Mouse (Mus musculus) liver, embryonic 14 days (tissue): ENCODE measurements around the gene Bclaf1. TPM values are rescaled to one million over a fixed set of nuclear protein-coding genes. Genes with fewer than 3 reads are reported as not detected.

ENCODE experiments used
- polyA plus RNA-seq: library from polyadenylated mRNA; depleted of rRNA; stranded (reverse); fragments of >200 nt; gene quantifications from 2 replicates; pipeline ENCODE4 v1.2.3, GENCODE M21; 2012; rRNA removed

Bclaf1 gene
- 42.5 and 45.0 TPM in 2 replicates for polyA plus RNA-seq

DNA sequence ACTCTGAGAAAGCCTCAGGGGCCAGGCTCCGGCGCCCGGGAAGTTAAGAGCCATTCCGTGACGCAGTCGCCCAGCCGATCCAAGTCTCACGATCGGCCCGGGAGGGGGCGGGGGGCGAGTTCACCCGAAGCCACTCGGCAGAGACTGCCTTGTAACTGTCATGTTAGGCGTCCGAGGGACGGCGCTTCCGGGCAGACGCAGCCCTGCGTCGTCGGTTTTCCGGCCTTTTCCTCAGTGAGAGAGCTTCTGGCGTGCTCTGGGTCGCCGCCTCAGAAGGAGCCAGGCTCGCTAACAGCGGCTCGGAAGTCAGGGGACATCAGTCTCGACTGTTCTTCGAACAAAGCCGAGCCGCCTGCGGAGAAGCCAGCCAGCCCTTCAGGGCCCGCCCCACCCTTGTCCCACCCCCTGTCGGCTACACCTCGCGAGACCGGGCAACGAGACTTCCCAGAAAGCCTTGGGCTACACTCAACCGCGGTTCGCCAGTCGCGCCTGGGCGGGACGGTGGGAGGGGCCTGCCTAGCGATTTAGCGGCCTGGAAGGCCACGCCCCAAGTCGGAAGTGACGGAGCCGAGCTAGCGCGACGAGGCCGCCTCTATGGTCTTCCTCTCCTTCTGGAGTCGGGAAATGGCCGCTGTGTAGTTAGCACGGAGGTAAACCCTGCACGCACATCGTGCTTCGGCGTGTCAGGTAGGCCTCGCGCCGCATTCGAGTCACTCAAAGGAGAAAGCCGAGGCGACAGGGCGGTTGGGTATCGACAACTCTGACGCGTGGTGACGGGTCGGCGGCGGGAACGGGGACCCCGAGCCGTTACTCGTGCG lies at the start of gene Bclaf1:
Bclaf1 (plus strand) TSS at position 552 of the 818 bp plus-strand sequence.

DNA sequence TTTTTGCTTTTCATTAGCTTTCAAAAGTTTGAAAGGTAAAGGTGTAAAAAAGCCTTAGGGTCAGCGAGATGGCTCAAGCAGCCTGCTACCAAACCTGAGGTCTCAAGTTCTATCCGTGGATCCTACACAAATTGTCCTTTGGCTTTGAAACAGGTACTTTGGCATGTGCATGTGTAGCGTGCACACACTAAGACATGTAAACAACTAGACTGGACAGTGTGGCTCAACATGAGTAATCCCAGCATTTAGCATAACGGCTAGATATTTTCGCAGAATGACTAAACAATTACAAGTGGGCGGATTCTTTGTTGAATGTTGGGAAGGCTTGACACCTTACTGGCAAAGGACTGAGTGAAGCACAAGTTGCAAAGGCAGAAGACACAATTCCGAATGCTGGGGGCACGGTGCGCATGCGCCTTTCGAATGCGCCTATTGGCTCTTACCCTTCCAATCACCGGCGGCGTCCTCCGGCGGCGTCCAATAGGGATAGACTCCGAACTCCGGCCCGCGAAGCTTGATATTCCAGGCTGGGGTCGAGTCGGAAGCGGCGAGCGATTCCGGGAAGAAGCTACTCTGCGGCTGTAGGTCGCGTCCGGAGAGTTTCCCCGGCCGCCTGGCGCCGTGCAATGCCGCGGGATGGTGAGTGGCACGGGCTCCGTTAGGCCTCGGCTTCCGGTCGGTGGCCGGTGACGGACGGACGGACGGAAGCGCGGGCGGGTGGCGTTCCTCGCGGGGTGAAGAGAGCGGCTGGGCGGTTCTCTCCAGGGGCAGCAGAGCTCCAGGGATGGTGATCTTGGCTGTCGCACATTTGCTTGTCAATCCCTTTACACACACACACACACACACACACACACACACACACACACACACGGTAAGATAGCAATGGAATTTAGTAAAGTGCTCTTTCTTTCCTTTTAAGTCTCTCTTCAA lies 35.3 kb downstream of the Bclaf1 start, which contains the start of gene Mtfr2:
Mtfr2 (plus strand) TSS at position 486 of the 930 bp plus-strand sequence.

Other genes starting within 250 kb of the Bclaf1 start
- gene Map7, start 164.0 kb upstream of the Bclaf1 start, polyA plus RNA-seq: 2.3 and 2.7 TPM in 2 replicates
- 12.8 and 14.2 TPM in 2 replicates for gene Mtfr2, start 35.3 kb downstream of the Bclaf1 start, polyA plus RNA-seq